Mouse (Mus musculus) limb, embryonic 13.5 days (tissue): ENCODE data around the gene Carns1. TPM values are rescaled to one million over a fixed set of nuclear protein-coding genes. Genes with fewer than 3 reads are reported as not detected.
A peak's percentile ranks its signal among the peaks of the same experiment; 100 is the strongest.

ENCODE experiments used
- ATAC-seq: fragments of 200-750 bp; cut with Nextera tagmentation; 2 replicates; pipeline ENCODE4 v1.8.0; 2017; ENCODE audit warnings: low read depth, moderate number of reproducible peaks, moderate TSS enrichment; ENCODE audit not compliant: low FRiP score
- H3K27ac ChIP-seq: fragments of 300-500 bp; sonication (generic); 2 replicates; pipeline ENCODE4 v1.5.1; 2015; ENCODE audit warnings: inconsistent platforms, mild to moderate bottlenecking, moderate library complexity
- H3K27me3 ChIP-seq: fragments of 300-500 bp; sonication (generic); 2 replicates; pipeline ENCODE4 v1.6.1; 2015; ENCODE audit warnings: mild to moderate bottlenecking, inconsistent platforms
- H3K36me3 ChIP-seq: fragments of 300-500 bp; sonication (generic); 2 replicates; pipeline ENCODE4 v1.6.1; 2015; ENCODE audit warnings: inconsistent platforms, mild to moderate bottlenecking, moderate library complexity
- H3K4me1 ChIP-seq: fragments of 300-500 bp; sonication (generic); 2 replicates; pipeline ENCODE4 v1.6.1; 2015; ENCODE audit warnings: inconsistent platforms
- H3K4me2 ChIP-seq: fragments of 300-500 bp; sonication (generic); replicated peaks from 2 replicates; pipeline ENCODE4 v1.6.1; 2015; ENCODE audit warnings: inconsistent platforms, mild to moderate bottlenecking, moderate library complexity
- H3K4me3 ChIP-seq: fragments of 300-500 bp; sonication (generic); 2 replicates; pipeline ENCODE4 v1.5.1; 2015; ENCODE audit warnings: moderate library complexity, mild to moderate bottlenecking, inconsistent platforms
- H3K9ac ChIP-seq: fragments of 300-500 bp; sonication (generic); 2 replicates; pipeline ENCODE4 v1.6.1; 2015; ENCODE audit warnings: mild to moderate bottlenecking, inconsistent platforms
- H3K9me3 ChIP-seq: fragments of 300-500 bp; sonication (generic); 2 replicates; pipeline ENCODE4 v1.6.1; 2016; ENCODE audit warnings: inconsistent platforms
- WGBS: fragments of 180-500 bp; shearing (Covaris S2); methylation state at CpG from one replicate; pipeline ENCODE4 v1.1.7; 2015; 5-methylcytosine and 5-hydroxymethylcytosine counted together
- polyA plus RNA-seq: library from polyadenylated mRNA; unstranded; fragments of >200 nt; fragmentation: Nextera tagmentation; extraction: Ambion mirVana; gene quantifications from 2 replicates; pipeline ENCODE4 v1.2.1, GENCODE M21; 2015

The Carns1 gene
- polyA plus RNA-seq, 1 experiment from 2014 or later, result 2.5 TPM

DNA sequence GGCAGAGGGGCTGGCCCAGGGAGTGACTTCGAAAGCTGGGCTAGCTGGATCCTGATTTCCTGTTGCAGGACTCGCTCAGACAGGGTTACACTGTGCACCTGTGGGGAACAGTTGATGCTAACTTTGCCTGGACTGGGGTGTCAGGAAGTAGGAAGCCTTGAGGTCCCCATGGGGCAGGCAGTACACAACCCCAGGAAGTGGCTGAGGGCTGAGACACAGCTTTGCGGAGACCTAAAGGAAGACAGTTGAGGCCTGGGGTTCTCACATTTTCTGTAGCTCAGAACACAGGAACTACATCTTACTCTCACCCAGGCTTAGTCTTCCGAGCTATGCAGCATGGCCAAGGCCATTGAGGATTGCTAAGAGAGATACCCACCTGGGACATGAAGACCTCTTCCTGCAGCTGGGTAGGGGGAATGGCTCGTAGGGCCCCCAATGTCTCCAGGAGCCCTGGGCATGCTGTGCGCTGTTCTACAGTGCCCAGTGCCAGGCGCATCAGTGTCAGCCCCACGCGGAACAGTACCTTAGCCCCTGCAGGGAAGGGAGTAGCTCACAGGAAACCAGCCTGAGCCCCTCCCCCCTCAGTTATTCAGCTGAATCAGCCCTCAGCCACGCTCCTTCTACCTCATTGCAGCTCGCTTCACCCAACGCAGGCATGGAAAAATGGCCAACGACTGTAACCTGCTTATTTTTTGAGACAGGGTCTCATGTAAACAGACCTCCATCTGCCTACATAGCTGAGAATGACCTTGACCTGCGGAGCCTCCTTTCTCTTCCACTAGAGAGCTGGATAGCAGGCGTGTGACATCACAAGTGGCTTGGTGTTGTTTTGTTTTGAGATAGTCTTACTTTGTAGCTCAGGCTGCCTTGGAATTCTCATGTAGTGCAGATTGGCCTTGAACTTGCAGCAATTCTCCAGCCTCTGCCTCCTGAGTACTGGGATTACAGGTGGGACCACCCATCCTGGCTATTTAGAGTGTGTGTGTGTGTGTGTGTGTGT, 10.0 kb upstream of the Carns1 start:
- Histone ChIP-seq H3K36me3 (no peaks in the 10 kb centered on the region), H3K27ac (no peak overlapping the region; the same call in 1 of the 2 replicates), H3K9me3 (no peaks in the 10 kb centered on the region), H3K4me1 (peaks cover 11% of the 10 kb centered on the region), H3K27me3 (no peaks in the 10 kb centered on the region), H3K4me3 (no peak overlapping the region), H3K9ac (no peak overlapping the region; the same call in 1 of the 2 replicates), H3K4me2 (0 out of 2 replicates have a peak overlapping the region, but pooled peaks have one; percentile 9)
- ATAC-seq, result no peak
- WGBS, result 59% methylated on average over 15 of the region's 15 CpGs

DNA sequence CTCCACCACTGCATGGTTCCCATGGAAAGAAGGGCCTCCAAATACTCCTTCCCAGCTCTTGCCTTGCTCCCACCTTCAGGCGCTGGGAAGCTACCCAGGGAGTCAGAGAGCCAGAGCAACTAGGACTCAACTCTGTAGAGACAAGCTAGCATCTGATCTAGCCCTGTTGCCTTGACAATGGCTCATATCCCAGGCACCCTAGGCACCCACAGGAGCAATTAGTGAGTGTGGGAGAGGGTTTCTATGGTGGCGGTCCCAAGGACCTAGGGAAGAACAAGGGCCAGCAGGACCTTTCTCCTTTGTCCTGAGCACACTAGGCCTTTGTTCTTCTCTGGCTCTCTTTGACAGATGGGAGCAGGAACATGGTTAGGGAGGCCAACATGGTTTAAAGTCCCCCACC, 8.4 kb upstream of the Carns1 start:
- Histone ChIP-seq H3K36me3 (no peaks in the 10 kb centered on the region), H3K4me2 (no peak overlapping the region), H3K27ac (no peak overlapping the region), H3K27me3 (no peaks in the 10 kb centered on the region), H3K9ac (no peak overlapping the region), H3K4me3 (no peak overlapping the region), H3K9me3 (no peaks in the 10 kb centered on the region), H3K4me1 (peaks cover 11% of the 10 kb centered on the region)
- 79% methylated on average over 2 of the region's 2 CpGs for WGBS
- no peak for ATAC-seq

- WGBS, result 37% methylated on average over 3 of the region's 3 CpGs
- Histone ChIP-seq H3K36me3 (no peaks in the 10 kb centered on the region), H3K4me3 (no peak overlapping the region), H3K4me2 (no peak overlapping the region), H3K4me1 (peaks cover 11% of the 10 kb centered on the region), H3K9me3 (no peaks in the 10 kb centered on the region), H3K27me3 (peaks cover 2% of the 10 kb centered on the region; the same call in 1 of the 2 replicates), H3K27ac (no peak overlapping the region), H3K9ac (no peak overlapping the region)
- no peak for ATAC-seq
Observed at GRCm38 (mm10) chr19:4181892-4182291, 6.6 kb upstream of the Carns1 start.

DNA sequence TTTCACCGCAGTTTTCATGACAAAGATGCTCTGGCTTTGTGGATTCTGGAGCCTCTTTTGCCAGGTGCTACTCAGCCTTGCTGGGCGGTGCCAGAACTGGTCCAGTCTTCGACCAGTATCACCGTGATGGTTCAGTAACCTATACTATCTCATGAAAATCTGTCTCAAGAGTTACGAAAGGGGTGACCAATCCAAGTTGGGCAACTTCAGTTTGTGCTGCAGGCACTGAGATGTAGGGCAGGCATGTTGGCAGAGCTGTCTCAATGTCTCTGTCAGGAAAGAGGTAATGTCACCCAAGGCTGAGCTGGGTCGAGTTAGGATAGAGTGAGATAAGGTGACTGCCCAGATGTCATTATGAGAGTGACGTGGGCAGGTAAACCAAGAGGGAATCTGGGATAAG, 5.1 kb upstream of the Carns1 start:
- Histone ChIP-seq H3K9ac (no peak overlapping the region), H3K27me3 (peaks cover 3% of the 10 kb centered on the region; the same call in 1 of the 2 replicates), H3K36me3 (no peaks in the 10 kb centered on the region), H3K9me3 (no peaks in the 10 kb centered on the region), H3K27ac (no peak overlapping the region), H3K4me3 (no peak overlapping the region), H3K4me2 (no peak overlapping the region), H3K4me1 (peaks cover 15% of the 10 kb centered on the region)
- WGBS, result 85% methylated on average over 7 of the region's 7 CpGs
- no peak for ATAC-seq

DNA sequence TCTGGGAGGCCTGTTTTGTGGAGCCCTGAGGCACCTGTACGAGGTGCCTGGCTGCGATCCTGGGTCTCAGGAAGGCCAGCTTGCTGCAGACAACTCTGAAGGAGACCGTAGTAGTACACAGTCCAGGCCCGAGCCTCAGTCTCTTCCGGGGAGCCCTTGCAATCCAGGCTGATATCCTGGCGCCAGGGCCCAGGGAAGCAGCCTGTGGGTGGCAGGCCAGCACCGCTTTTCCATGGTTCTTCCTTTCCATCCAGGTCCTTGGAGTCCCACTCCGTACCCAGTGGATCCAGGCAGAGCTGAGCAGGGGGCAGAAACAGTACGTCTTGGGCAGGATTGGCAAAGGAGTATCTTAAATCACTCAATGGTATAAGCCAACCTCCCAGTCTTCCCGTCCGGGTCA, 2.4 kb downstream of the Carns1 start:
- WGBS, result 56% methylated on average over 11 of the region's 11 CpGs
- Histone ChIP-seq H3K4me2 (no peak overlapping the region), H3K9ac (peak overlapping the region; percentile 43; the same call in 1 of the 2 replicates)

DNA sequence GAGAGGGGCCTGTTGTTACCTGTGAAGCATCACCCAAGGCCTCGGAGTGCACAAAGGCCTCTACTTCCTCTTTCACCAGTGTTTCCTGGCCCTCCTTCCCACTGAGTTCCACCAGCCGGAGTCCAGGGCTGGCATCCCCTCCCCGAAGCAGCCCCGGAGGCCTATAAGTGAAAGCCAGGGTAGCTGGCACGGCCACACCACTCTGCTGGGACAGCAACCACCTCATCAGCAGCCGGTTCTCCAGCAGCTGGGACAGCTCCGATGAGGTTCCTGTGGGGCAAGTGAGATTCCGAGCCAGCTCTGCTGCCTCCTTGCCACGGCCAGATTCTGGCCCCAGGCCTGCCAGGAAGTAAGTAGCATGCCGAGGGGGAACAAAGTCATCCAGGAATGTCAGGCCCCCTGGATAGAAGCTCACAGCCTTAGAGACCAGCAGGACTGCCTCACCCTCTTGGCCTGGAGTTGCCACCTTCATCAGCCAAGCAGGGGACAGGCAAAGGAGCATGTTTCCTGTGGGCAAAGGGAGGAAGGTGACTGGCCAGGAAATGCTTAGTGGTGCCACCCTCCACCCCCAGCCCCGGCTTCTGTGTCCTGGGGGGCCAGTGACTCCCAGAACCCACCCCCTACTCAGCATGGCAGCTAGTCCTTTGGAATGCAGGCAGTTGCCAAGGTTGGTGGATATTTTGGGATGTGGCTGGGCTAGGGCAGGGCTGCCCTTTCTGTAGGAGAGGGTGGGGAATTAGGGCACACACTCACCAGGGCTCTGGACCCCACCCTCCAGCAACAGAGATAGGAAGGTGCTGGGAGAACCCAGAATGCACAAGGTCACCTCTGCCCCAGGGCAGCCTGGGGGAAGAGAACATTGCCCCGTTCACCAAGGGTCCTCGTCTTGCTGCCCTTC, 3.6 kb downstream of the Carns1 start:
- Histone ChIP-seq H3K4me2 (no peak overlapping the region), H3K27me3 (no peaks in the 10 kb centered on the region), H3K27ac (no peak overlapping the region), H3K4me1 (peaks cover 37% of the 10 kb centered on the region), H3K9me3 (no peaks in the 10 kb centered on the region), H3K36me3 (no peaks in the 10 kb centered on the region), H3K4me3 (no peak overlapping the region), H3K9ac (peak overlapping the region; percentile 45)
- no peak for ATAC-seq
- WGBS, result 66% methylated on average over 13 of the region's 13 CpGs

More for the DNA sequence above, 2.4 kb downstream of the Carns1 start:
- no peak for ATAC-seq
- Histone ChIP-seq H3K36me3 (no peaks in the 10 kb centered on the region), H3K27ac (no peak overlapping the region), H3K9me3 (no peaks in the 10 kb centered on the region), H3K4me3 (no peak overlapping the region), H3K4me1 (peaks cover 37% of the 10 kb centered on the region), H3K27me3 (peaks cover 3% of the 10 kb centered on the region; the same call in 1 of the 2 replicates)

- H3K9me3 ChIP-seq, result no peaks in the 10 kb centered on the region
- H3K27ac ChIP-seq, result no peak overlapping the region
- no peaks in the 10 kb centered on the region for H3K36me3 ChIP-seq
- 77% methylated on average over 10 of the region's 10 CpGs for WGBS
- peak overlapping the region; percentile 45 for H3K9ac ChIP-seq
- H3K4me2 ChIP-seq, result no peak overlapping the region
- peaks cover 35% of the 10 kb centered on the region for H3K4me1 ChIP-seq
- H3K4me3 ChIP-seq, result no peak overlapping the region
- no peaks in the 10 kb centered on the region for H3K27me3 ChIP-seq
- ATAC-seq, result no peak
Observed at GRCm38 (mm10) chr19:4170723-4171392, 4.4 kb downstream of the Carns1 start.

DNA sequence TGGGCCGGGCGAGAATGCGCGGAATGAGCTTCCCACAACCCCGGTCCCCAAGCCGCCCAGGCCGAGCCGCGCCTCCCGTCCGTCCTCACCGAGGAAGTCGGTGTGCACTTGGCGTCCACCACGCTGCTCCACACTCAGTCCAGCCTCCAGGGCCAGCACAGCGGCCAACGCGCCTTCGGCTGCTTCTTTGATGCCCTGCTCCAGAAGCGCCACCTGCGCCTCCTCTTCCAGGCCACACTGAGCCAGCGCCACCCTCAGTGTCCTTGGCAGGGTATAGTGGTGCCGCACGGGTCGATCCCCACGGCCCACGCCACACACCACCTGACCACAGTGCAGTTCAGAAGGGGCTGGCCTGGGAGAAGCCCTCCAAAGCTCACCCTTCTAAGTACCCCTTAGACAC, 5.5 kb downstream of the Carns1 start:
- 6% methylated on average over 27 of the region's 27 CpGs for WGBS
- no peaks in the 10 kb centered on the region for H3K9me3 ChIP-seq
- H3K36me3 ChIP-seq, result no peaks in the 10 kb centered on the region
- peaks cover 26% of the 10 kb centered on the region for H3K4me1 ChIP-seq
- peak overlapping the region; percentile 52 for H3K4me3 ChIP-seq
- no peaks in the 10 kb centered on the region for H3K27me3 ChIP-seq
- peak overlapping the region; percentile 88 for H3K27ac ChIP-seq
- peak; percentile 49 for ATAC-seq
- peak overlapping the region; percentile 84 for H3K9ac ChIP-seq
- H3K4me2 ChIP-seq, result peak overlapping the region; percentile 89

DNA sequence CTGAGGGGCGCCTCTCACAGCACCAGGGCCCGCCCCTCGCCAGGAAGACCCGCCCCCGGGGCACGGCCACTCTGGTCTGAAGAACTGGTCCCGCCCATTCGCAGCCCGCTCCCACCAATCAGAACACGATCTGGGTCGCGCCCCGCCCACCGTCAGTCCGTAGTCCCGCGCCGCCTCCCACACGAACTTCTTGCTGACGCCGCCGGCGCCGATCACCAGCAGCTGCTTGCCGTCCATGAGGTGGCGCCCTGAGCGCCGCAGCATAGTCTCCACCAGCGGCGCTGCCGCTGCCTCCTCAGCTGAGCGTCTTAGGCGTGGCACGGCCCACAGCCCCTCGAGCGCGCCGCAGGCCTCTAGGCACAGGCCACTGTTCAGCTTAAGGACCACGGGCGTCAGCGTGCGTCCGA, 5.9 kb downstream of the Carns1 start:
- H3K9ac ChIP-seq, result peak overlapping the region; percentile 84
- H3K4me3 ChIP-seq, result peak overlapping the region; percentile 52
- H3K9me3 ChIP-seq, result no peaks in the 10 kb centered on the region
- H3K27me3 ChIP-seq, result no peaks in the 10 kb centered on the region
- H3K36me3 ChIP-seq, result no peaks in the 10 kb centered on the region
- H3K27ac ChIP-seq, result peak overlapping the region; percentile 88
- ATAC-seq, result peak; percentile 96
- H3K4me1 ChIP-seq, result peaks cover 26% of the 10 kb centered on the region
- peak overlapping the region; percentile 89 for H3K4me2 ChIP-seq
- WGBS, result under 1% methylated on average over 43 of the region's 43 CpGs

DNA sequence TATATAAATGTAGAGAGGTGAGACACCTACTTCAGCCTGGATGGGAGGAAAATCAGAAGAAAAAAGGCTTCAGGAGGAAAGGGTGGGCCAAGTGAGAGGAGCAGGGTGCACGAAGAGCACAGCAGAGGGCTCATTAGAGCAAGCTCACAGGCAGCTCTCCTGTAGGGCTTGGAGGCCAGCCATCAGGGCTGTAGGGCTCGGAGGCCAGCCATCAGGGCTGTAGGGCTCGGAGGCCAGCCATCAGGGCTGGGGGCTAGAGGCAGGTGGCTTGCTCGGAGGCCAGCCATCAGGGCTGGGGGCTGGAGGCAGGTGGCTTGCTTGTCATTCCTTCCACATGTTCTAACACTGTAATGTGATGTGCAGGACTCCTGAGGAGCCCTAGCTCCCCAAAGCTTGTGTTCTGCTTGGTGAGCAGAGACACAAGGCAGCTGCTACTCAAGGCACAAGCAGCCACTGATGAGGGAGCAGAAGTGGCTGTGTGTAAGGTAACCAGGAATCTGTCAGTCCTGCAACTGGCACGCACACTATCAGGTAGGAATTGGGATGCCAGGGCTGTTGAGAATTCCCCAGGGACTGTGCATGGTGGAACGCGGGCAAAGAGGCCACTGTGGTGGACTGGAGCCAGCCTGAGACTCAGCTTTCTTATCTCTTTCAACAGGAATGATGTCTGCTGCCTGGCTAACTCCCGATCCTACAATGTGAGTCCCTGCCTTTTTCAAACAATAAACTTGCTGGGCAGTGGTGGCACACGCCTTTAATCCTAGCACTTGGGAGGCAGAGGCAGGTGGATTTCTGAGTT, 8.4 kb downstream of the Carns1 start:
- H3K27ac ChIP-seq, result no peak overlapping the region
- ATAC-seq, result no peak
- H3K9me3 ChIP-seq, result no peaks in the 10 kb centered on the region
- 0 out of 2 replicates have a peak, but pooled peaks cover under 1% of the 10 kb centered on the region for H3K36me3 ChIP-seq
- no peak overlapping the region for H3K9ac ChIP-seq
- no peak overlapping the region for H3K4me3 ChIP-seq
- no peaks in the 10 kb centered on the region for H3K27me3 ChIP-seq
- 78% methylated on average over 9 of the region's 9 CpGs for WGBS
- peaks cover 35% of the 10 kb centered on the region for H3K4me1 ChIP-seq
- H3K4me2 ChIP-seq, result no peak overlapping the region

DNA sequence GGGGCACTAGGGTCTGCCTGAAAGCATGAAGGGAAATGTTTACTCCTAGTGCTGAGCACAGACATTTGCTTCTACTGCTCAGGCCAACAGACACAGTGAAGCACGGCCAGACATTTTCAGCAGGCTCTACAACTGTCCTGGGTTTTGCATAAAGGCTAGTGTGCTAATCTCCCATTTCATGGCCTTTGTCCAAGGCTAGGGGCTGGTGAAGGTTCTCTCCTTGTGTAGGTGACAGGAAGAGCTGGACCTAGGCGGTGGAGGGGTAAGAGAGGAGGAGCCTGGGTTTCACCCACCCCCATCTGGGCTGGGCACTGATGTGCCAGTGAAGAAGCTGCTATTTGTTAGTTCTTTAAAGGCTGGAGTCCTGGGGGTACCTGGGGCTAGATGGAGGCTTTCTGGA, 10.6 kb downstream of the Carns1 start:
- H3K27me3 ChIP-seq, result no peaks in the 10 kb centered on the region
- no peak overlapping the region for H3K4me3 ChIP-seq
- no peak overlapping the region for H3K4me2 ChIP-seq
- H3K36me3 ChIP-seq, result peaks cover 18% of the 10 kb centered on the region
- H3K9ac ChIP-seq, result no peak overlapping the region
- H3K4me1 ChIP-seq, result peaks cover 15% of the 10 kb centered on the region
- no peak overlapping the region for H3K27ac ChIP-seq
- no peaks in the 10 kb centered on the region for H3K9me3 ChIP-seq
- WGBS, result 68% methylated on average over 2 of the region's 2 CpGs
- ATAC-seq, result no peak
